Mouse (Mus musculus): ENCODE measurements around the gene Qrsl1.
"Not testable (repeated sequence)": the region's sequence is repeated elsewhere in the genome, so short reads cannot be mapped to it uniquely, and the experiment has no call there.

Qrsl1 gene

DNA sequence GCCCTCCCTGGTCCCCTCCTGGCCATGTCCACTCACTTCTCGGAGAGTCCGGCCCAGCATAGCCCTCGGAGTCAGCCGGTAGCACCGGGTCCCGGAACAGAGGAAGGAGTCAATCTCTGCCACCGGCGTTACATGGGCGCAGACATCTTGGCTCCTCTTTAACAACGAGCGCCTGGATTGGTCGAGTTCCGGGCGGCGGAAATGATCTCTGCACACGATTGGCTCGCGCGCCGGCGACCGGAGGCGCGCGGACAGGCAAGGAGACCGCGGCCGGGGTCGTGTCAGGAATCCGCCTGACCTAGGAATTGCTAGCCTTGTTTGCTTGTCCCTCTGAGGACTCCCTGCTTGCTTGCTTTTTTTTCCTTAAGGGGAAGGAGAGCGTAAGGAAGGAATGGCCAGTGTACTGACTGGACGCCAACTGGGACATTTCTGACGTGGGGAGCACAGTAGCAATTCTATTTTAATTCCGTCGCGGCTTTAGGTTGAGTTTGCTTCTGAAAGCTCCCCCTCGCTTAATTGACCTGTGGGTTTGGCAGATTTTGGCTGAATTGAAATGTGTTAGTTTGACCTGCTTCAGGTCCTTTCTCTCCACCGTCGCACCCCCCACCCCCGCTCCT, at the start of gene Qrsl1, which contains the start of gene Rtn4ip1:
Qrsl1 (minus strand) TSS at position 168 of the 617 bp plus-strand sequence.
Rtn4ip1 (plus strand) TSS at position 230 of the 617 bp plus-strand sequence.
- peak; percentile 97 for DNase-seq (ENCODE audit: low read depth, low spot score)

DNA sequence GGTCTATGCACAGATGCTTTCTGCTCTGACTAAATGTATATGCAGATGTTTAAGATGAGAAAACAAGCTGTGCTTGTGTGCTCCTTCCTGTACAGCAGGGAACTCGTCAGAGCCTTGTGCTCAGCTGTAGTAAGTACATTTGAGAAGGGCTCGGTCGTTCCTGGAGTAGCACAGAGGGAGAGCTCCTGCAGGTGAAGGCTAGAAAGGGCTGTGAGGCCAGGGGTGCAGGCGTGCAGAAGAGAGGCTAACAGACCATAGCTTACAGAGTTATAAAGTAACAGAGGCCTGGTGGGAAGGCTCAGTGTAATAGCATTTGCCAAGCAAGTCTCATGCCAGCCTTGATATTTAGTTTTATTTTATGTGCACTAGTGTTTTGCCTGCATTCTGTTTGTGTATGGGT, 43.9 kb upstream of the Qrsl1 start:
- no peak for DNase-seq (ENCODE audit: low read depth, low spot score)

GRCm38 (mm10) chr10:43943736-43944135, 42.2 kb upstream of the Qrsl1 start:
- no peak for DNase-seq (ENCODE audit: low read depth, low spot score)

DNA sequence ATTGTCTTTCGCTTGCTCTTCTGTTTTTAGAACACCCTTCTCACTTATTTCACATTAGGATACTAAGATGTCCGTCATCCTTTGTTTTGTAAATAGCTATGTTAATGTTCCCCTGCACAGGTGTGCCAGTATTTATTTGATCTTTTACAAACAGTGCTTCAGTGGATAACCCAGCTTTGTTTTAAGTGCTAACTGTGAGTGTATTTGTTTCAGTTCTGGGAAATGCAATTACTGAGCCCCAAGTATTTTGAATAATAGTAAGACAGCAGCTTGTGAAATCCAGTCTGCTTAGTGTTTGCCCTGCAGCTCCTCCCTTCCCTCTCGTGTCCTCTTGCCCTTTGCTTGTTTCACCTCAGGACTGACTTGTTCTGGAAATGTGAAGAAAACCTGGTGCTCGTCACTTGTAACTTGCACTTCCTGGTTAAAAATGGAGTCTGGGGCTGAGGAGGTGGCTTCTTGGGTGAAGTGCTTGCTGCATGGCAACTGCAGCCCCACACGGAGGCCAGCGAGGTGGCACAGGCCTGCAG, 37.7 kb upstream of the Qrsl1 start:
- no peak for DNase-seq (ENCODE audit: low read depth, low spot score)

GRCm38 (mm10) chr10:43928596-43928995, 27.1 kb upstream of the Qrsl1 start:
- DNase-seq (ENCODE audit: low read depth, low spot score): peak; percentile 43

DNA sequence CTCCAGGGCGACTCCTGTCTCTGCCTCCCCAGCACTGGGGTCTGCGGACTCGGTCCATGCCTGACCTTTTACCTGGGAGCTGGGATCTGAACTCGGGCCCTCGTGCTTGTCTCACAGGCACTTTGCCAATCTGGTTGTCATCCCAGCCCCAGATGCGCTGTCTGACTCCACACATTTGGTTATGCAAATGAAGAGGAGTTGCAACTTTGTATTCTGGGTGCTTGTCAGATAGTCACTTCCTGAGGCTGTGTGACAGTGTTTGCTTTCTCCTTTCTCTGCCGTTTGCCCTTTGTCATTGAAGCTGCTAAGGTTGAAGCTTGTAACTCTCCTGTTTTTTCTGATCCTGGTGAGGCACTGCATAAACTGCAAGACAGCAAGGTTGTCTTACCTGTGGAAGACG, 26.2 kb upstream of the Qrsl1 start:
- DNase-seq (ENCODE audit: low read depth, low spot score): peak; percentile 5

DNA sequence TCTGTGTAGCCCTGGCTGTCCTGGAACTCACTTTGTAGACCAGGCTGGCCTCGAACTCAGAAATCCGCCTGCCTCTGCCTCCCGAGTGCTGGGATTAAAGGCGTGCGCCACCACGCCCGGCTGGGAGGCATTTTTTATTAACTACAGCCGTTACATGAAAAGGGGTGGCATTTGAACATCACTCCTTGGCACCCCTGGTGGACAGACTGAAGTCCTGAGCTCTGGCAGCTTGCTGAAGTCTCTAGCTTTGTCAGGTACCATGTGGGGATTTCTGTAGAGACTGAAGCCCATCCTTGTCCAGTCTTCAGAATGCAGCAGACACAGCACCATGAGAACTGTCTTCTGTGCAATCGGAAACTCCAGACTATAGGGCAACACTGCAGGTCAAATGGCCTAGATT, 24.2 kb upstream of the Qrsl1 start:
- DNase-seq (ENCODE audit: low read depth, low spot score): not testable (repeated sequence)

DNA sequence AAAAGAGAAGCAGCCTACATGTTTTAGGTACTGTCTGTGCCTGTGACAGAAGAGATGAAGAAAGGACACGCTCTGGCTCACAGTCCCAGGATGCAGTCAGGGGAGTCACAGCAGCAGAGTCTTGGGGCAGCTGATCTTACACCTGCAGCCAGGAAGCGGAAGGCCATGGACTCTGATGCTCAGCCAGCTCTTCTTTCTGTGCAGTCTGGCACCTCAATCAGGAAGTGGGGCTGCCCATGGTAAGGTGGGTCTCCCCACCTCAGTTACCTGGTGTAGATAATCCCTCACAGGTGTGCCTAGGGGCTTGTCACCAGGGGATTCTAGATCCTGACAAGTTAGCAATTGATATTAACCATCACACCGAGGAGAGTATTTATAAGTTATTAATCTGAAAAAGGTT, 21.6 kb upstream of the Qrsl1 start:
- no peak for DNase-seq (ENCODE audit: low read depth, low spot score)

DNA sequence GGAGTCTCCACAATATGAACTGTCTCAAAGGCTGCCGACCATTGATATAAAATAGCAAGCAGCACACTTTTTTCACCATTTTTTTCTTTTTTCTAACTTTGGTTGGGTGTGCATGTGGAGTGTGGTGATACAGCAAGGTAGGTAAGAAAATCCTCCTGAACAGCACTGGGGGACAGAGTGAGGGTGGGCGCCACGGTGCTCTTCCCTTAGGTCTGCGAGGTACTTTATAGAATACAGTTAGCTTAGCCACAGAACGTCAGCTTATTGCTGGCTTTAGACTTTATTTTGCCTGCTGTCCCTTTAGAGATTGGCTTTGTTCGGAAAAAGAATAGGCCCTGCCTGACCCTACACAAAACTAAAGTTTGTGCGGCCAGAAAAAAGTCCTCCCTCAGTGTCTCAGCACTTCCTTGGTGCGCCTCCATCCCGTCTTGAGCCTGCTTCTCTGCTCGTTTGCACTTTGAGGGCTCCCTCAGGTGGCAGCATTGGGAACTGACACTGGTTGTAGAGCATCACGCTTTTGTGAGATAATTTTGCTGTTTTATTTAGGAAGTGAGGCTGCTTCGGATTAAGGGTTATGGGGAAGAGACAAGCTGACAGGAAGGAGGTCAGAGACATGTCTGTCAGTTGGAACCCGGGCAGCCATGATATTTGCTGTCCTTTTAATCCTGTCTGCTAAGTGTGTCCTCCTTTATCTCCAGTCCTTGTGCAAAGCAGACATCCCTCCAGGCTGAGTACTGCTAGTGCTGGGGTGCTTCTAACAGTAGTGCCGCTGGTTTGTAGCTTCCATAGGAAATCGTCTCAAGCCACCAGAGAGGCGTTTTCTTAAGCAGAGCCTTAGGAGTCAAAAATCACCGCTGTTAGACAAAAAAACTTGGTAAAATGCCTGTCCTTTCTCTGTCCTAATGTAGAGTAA, 17.4 kb upstream of the Qrsl1 start:
- peak; percentile 79 for DNase-seq (ENCODE audit: low read depth, low spot score)

DNA sequence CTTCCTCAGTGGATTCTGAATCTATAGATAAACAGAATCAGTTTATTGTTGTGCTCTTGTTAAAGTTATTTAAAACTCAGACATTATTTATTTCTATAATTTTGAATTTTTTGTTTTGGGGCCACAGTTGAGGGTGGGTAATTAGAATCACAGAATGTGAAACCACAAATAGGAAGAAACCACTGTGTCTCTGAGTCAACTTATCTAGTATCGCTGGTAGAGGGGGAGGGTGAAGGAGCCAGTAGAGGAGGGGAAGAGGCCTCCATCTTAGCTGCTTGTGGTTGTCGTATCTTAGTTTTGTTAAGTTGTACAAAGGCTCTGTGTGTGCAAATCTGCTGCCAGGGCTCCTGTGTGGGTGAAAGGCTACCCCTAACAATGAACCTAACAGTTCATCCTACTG, 15.2 kb upstream of the Qrsl1 start:
- no peak for DNase-seq (ENCODE audit: low read depth, low spot score)

- DNase-seq (ENCODE audit: low read depth, low spot score): no peak
Measured at GRCm38 (mm10) chr10:43916181-43916580, 14.6 kb upstream of the Qrsl1 start.

- no peak for DNase-seq (ENCODE audit: low read depth, low spot score)
Measured at GRCm38 (mm10) chr10:43912236-43912635, 10.7 kb upstream of the Qrsl1 start.

DNA sequence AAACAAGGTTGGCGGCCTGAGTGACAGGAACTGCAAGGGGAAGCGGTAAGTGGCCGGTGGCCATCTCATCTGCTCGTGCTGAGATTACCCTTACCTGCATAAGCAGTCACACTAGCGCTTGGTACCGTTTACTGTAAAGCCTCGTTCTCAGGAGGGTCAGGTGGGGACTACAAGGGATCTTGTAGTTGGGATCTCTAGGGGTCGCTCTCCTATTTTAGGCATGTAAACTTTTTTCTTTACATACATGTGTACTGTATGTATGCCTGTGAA, 9.3 kb upstream of the Qrsl1 start:
- no peak for DNase-seq (ENCODE audit: low read depth, low spot score)

- peak; percentile 4 for DNase-seq (ENCODE audit: low read depth, low spot score)
Measured at GRCm38 (mm10) chr10:43910032-43910872, 8.7 kb upstream of the Qrsl1 start.

- DNase-seq (ENCODE audit: low read depth, low spot score): no peak
Measured at GRCm38 (mm10) chr10:43904569-43904968, 3.0 kb upstream of the Qrsl1 start.

- no peak for DNase-seq (ENCODE audit: low read depth, low spot score)
Measured at GRCm38 (mm10) chr10:43900883-43901570, 518 bp downstream of the Qrsl1 start.

GRCm38 (mm10) chr10:43898276-43898675, 3.3 kb downstream of the Qrsl1 start:
- DNase-seq (ENCODE audit: low read depth, low spot score): no peak

DNA sequence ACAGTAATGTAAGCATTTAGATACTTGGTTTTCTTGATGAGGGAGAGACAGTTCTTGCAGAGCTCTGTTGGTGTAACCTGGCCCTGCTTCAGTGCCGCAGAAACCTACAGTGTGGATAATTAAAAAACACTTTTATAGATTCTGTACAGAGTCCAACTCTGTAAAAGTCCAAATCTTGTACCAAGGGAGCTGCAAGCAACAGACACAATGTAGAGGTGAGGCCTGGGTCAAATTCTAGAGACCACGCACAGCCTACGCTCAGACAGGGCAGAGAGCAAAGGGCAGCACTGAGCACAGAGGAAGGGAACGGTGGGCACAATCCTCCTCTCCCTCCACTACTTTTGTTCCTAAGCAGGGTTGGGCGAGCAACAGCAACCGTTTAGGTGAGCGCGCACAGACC, 5.5 kb downstream of the Qrsl1 start:
- no peak for DNase-seq (ENCODE audit: low read depth, low spot score)

DNA sequence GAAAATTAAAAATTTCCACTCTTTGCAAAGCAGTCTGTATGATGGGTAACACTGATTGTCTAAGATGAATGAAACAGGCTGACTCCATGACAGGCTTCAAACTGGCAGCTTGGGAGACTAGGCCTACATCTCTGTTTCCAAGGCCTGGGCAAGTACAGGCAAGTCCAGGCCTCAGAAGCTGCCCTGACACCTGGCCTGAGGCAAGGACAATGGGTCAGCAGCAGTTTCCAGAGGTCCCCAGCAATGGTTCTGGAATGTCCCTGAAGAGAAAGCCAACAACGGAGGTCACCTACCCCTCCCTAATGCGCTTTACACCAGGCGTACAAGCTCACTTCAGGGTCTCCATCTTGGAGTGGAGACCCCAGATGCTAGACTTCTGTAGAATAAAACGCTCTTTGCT, 8.6 kb downstream of the Qrsl1 start:
- DNase-seq (ENCODE audit: low read depth, low spot score): no peak

GRCm38 (mm10) chr10:43888976-43889375, 12.6 kb downstream of the Qrsl1 start:
- no peak for DNase-seq (ENCODE audit: low read depth, low spot score)

GRCm38 (mm10) chr10:43887676-43888075, 13.9 kb downstream of the Qrsl1 start:
- DNase-seq (ENCODE audit: low read depth, low spot score): peak; percentile 14
